Mouse (Mus musculus): ENCODE results near the gene Vgll4. TPM values are rescaled to one million over a fixed set of nuclear protein-coding genes. Genes with fewer than 3 reads are reported as not detected.
"Not testable (repeated sequence)": the region's sequence is repeated elsewhere in the genome, so short reads cannot be mapped to it uniquely, and the experiment has no call there.

The Vgll4 gene
- total RNA-seq, 2 experiments from 2014 or later, result 55.3 to 62.5 TPM

DNA sequence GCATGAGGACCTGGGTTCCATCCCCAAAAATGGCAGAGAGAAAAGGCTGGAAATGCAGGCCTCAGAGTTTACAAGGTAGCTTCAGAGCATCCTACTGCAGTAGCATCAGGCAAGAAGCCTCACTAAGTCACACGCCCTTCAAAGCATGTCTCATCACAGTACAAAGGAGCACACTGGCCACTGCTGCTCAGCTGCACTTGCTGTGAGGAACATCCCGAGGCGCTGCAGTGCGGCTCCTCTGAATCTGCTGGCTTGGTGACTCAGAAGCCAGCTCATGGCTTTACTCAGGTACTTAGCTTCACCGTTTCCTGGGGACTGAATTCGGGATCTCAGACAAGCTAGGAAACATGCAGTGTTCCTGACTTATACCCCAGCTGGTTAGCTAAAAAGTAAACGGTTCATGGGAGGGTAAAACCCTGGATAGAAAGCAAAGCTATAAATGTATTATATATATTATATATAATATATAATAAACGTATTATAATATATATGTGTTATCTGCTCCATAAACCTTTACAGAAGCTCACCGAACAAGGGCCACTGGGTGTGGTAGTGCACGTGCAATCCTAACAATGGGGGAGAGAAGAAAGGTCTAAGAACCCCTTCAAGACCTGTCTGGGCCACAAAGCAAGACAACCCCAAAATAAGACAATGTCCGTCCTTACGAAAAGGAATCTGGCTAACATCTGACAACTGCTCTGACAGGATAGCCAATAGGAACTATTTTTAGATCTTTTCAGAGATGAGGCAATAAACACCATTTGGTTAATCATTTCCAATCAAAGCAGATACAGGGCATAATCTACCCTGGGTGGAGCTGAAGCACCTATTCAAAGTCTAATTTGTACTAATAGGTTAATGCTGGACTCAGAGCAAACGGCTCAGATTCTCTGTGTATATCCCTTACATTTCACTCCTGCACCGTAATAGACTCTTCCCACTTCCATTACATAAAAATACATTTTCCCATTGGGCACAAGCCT is 25.0 kb downstream of the Vgll4 start:
- DNase-seq (ENCODE audit: low spot score in 2 of 2), result no peak

DNA sequence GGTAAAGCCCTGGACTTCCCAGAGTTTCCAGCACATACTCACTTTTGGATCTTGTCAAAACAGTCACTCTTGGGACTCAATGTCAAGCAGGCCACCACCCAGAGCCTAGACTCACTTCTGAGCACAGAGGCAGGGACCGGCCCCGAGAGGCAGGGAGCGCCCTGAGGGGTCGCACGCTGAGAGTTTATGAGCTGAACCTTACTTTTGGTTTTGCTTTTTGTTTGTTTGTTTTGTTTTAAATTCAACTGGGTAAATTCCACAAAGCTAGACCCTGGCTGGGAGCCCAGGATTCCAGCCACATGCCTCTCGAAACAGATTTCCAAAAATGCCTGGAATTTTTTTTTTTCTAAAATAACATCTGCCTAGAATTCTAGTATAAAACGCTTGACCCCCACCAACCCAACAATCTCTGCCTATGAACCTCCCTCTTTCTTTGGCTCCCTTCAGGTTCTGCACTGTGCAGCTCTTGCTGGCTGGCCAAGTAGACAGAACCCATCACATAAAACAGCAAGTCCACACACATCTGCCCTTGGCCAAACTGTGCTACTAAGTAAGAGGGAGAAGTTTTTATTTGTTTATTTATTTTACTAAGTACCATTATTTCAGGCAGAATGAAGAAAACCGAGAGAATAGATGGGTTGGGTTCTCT is 28.5 kb downstream of the Vgll4 start:
- DNase-seq (ENCODE audit: low spot score in 2 of 2), result no peak

DNA sequence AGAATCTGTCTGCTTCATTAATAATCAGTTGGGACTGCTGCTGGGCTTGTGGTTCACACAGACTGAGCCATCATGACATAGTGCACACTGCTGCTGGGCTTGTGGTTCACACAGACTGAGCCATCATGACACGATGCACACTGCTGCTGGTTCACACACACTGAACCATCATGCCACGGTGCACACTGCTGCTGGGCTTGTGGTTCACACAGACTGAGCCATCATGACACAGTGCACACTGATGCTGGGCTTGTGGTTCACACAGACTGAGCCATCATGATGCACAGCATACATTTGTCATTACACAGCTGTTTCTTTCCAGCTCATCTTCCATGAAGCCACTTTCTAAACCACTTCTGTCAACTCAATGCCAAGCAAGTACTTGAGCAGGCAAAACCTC is 30.1 kb downstream of the Vgll4 start:
- DNase-seq (ENCODE audit: low spot score in 2 of 2), result no peak

DNA sequence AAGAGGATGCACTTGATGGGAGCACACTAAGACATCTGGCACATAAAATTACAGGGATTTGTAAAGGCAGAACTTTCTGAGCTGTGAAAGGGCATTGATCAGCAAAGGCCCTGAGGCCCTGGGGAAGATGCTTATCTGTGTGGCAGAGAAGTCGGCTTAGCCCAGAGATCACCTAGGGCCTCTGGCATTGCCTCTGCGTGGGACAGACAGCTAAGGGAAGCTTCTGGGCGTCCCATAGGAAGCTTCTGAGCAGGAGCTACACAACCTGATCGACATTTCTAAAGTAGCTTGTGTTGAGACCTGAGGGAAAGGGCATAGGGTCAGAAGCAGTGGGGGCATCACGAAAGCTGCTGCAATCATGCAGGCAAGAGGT is 32.9 kb downstream of the Vgll4 start:
- no peak for DNase-seq (ENCODE audit: low spot score in 2 of 2)

DNA sequence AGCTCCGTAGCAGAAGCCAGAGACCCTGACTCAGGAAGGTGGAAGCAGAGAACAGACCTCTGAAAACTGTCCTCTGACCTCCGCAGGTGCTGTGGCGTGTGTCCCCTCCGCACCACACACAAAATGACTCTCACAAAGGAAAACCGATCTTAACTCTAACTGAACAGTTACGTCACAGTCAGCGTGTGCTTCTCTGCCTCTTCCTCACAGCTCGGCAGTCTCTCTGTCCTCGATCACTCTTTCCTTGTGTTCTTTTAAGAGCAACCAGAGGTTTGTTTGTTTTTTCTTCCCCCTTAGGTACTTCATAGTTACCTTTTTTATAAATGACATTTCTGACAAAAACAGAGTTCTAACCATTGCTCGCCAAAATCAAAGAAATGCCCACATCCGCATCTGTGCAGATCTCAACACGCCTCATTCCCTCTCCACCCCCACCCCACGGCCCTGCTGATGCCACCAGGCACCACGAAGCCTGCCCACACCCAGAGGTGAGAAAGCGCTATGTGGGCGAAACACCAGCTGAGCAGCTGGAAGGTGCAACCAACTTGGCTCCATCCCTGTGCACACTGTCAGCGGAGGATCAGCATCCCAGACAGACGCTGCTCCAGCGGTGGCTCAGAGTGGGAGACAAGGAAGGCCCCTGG is 33.4 kb downstream of the Vgll4 start:
- DNase-seq (ENCODE audit: low spot score in 2 of 2), result peak; percentile 59 to 67

DNA sequence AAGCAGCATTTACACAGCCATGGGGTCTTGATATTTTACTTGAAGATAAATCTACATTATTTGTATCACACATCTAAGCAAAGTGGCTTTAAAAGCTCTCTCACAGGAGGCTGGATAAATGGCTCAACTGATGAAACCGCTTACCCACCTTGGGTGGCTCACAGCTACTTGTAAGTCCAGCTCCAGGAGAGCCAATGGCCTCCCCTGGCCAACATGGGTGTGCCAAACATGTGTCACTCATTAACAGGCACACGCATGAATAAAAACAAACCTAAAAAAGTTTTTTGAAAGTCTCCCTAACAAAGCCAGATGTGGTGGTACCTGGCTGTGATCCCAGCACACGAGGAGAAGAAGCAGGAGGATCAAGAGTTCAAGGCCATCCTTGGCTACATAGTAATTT is 34.4 kb downstream of the Vgll4 start:
- no peak for DNase-seq (ENCODE audit: low spot score in 2 of 2)

DNA sequence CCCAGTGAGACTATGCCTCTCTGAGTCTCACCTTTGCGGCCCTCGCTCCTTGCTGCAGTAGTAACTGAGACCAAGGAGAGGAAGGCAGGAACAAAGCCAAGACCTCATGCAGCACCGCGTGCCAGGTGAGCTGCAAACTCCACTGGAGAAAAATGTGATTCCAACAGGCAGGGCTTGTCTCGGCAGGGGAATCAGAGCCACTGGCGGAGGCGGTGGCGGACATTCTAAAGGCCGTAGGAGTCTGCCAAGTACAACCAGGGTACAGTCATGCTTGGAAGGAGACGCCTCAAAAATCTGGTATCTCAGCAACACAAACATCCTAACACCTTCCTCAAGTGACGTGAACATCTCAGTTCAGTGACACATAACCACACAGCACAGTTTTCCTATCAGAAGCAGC is 35.7 kb downstream of the Vgll4 start:
- no peak for DNase-seq (ENCODE audit: low spot score in 2 of 2)

DNA sequence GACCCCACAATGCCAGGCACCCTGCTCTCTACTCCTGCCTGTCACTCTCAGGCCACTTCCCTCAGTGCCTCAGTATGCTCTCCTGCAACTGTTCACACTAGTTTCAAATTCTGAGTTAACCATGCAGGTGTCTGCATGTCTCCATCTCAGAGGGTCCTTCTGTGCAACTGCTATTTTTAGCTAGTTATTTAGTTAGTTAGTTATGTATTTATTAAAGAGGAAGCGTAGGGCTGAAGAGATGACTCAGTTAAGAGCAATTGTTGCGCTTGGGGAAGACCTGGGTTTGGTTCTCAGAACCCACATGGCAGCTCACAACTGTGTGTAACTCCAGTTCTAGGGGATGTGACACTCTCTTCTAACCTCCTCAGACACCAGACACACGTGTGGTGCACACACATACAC is 36.8 kb downstream of the Vgll4 start:
- DNase-seq (ENCODE audit: low spot score in 2 of 2), result no peak

DNA sequence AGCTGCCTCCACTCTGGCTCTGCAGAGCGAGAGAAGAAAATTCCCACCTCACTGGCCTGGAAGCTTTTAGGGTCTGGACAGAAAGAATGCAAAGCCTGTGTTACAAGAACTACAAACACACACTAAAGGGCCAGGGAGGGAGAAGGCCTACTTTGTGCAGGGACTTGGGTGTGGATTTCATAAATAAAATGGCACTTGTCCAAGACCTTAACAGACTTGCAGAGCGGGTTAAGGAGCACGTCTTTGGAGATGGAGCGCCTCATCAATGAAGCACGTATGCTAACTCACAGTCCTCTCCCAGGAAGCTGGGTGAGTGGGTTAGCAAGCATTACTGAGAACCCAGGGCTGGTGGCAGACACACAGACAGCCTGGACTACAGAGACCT is 37.7 kb downstream of the Vgll4 start:
- no peak for DNase-seq (ENCODE audit: low spot score in 2 of 2)

DNA sequence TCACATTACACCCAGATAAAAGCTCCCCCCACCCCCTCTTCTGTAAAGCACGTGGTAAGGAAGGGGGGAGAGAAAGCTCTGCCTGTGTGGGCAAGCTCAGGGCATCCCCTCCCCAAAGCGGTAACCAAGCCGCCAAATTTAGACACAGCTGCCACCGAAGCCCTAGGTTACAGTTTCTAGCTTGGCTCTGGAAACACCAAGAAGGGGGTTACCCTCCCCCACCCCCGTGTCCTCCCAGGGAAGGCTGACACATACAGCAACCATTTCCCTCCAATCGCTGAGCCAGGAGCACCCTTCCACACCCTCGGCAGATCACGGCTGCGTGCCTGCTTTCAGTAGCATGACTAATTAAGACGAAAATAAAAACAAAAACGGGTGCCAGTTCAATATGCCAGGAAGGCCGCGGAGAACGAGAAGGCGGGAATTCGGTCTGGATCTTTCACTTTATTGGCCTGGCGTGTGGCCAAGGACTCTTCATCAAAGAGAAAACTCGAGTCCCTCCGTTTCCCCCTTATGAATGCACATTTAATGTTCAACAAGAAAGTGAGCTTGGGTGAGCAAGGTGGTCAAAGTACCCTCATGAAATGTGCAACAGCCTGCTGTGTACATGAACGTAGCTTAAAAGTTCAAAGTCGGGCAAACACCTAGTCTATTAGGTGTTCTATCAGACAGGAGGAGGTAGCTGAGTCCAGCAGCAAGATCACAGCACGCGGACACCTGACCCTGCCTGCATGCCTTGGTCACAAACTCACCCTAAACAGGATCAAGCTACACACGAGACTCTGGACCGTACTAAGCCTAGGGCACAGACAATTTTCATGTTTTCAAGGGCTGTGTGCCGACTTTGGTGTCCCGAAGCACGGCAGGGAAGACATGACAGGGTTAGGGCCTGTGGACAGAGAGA is 38.3 kb downstream of the Vgll4 start:
- no peak for DNase-seq (ENCODE audit: low spot score in 2 of 2)

DNA sequence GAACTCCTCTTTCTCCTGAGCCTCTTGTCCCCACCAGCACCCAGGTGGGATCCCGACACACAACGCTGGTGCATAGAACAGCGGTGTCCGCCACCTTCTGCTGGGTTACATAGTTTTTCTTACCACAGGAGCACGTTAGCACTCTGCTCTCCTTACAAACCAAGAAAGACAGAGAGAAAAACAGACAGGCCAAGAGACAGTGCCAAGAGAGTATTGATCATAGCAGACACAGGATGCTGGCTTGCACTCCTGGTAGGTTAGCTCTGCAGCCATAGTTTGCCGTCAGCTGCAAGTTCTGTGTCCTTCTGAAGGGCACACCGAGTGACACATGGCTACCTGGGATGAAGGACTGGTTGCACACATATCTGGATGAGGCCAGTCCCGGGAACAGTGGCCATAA is 39.1 kb downstream of the Vgll4 start:
- DNase-seq (ENCODE audit: low spot score in 2 of 2), result no peak

DNA sequence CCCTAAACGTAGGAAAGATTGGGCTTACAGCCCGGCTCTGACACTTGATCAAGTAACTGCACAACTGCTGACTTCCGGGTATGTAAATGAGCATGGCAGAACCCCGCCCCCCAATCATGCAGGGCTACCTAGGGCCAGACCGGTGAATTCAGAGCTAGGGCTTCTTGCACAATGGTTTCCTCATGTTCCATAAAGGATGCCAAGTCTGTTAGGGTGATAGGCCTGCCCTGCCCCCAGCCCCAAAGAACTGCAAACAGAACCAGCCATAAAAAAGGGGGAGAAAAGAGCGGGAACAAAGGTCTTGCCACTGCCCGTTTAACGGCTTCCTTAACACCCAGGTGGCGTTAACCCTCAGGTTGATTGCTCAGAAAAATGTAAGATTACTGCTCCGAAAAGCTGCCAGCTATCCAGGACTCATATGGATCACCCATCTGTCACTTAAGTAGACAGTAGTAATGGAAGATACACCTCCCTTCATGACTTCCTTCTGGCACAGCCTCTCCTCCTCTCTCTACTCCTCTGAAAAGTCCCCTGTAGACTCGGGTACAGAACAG is 39.7 kb downstream of the Vgll4 start:
- DNase-seq (ENCODE audit: low spot score in 2 of 2), result no peak

DNA sequence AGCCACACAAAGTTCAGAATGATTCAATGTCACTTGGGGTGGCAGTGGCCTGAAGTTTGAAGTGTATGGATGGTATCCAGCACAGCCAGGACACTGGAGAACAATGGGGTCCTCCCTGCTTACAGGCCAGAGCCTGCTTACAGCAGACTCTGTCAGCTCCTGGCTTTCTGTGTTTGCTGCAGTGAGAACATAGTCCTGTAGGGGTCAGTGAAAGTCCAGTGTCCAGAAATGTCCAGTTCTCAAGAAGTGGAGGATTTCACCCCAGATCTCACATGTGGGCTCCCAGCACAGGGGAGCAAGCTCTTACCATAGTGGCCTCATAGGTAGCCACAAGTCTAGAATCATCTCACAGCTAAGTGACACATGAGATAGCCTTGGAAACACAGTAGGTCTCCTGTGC is 40.4 kb downstream of the Vgll4 start:
- DNase-seq (ENCODE audit: low spot score in 2 of 2), result peak in 1 of 2 experiments; percentile 49

DNA sequence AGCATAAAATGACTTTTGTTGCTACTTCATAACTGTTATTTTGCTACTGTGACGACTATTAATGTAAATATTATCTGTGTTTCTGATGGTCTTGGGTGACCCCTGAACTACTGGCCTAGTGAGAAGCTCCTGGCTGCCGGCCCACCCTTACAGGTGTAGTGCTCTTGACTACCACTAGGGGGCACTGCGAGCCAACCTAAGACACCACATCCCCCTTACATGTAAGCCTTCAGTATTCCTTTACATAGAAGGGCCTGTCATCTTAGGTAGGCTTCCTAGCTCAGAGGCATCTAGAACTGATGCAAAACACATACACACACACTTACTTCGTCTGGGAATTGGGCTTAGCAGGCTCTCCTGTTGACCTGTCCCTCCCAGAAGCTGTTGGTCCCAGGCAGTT is 41.3 kb downstream of the Vgll4 start:
- peak; percentile 65 to 69 for DNase-seq (ENCODE audit: low spot score in 2 of 2)

DNA sequence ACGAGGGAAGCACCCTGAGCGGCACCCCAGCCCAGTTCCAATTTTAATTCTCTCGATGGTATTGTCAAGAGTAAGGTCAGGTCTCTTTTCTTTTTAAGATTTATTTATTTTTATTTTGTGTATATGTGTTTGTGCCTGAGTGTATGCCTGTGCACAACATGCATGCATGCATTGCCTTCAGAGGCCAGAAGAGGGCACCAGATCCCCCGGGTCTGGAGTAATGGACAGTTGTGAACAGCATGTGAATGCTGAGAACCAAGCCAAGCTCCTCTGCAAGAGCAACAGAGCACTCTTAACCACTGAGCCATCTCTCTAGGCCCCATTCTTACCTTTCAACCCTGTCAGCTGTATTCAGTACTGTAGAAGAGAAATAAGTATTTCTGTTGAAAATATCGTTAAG is 42.4 kb downstream of the Vgll4 start:
- no peak for DNase-seq (ENCODE audit: low spot score in 2 of 2)

DNA sequence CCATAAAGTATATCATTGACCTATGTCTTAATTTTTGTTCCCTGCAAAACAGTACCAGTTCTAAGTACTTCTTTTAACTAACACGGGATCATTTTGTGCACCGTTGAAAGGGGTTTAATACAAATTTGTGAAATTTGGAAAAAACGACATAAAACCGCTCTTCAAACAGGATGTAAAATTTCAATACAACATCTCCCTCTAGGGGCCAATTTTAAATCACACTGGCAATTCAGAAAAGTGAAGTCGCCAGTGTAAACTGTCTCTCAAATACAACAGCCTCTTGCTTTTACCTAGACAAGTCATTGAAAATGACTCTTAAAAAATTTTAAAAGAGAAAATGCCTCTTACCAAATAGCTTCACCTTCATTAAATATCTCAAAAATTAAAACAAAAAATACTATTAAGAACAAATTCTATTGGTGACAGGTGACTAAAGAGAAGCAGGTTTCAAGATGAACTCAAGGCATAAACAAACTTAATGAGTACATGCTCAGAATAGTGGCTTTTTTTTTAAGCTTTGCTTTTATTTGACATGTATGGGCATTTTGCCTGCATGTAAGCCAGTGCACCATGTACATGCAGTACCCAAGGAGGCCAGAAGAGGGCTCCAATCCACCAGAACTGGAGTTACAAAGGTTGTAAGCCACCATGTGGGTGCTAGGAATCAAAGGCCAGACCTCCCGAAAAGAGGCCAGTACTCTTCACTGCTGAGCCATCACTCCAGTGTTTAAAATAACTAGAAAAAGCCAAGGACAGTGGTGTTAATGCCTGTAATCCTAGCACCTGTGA is 43.2 kb downstream of the Vgll4 start:
- DNase-seq (ENCODE audit: low spot score in 2 of 2), result no peak

DNA sequence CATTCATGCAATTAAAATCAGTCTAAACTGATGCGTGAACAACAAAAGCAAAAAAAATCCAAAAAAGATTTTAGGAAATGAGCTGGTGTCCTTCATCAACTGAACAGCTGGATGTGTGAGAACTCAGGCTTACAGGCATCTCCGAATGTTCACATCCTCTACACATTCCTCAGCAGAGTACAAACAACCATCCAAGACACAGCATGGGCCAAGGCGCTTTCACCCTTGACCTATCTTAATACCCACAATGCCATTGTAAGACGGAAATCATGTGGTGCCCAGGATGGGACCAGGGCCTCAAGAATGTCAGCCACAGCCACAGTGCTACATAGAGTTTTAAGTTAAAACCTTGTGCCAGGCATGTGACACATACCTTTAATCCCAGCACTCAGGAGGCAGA is 44.6 kb downstream of the Vgll4 start:
- no peak for DNase-seq (ENCODE audit: low spot score in 2 of 2)

DNA sequence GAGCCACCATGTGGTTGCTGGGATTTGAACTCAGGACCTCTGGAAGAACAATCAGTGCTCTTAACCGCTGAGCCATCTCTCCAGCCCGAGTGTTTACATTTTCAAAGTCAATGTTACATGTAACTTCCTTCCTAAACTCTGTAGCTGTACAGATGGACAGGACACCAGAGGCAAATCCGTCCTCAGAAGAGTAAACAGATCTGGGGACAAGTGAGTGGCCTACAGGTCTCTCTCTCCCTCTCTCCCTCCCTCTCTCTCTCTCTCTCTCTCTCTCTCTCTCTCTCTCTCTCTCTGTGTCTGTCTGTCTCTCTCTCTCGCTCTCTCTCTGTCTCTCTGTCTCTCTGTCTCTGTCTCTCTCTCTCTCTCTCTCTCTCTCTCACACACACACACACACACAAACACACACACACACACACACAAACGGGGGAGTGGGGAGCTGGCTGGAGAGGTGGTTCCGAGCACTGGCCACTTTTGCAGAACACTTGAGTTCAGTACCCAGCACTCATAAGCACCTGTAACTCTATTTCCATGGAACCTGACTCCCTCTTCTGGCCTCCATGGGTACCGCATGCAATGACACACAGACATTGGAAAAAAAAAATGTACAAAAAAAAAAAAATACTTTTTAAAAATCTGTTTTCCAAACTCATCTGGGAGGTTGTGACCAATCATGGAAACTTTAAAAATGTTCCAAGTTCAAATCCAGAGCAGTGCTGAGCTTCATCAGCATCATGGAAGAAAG is 47.3 kb downstream of the Vgll4 start:
- DNase-seq (ENCODE audit: low spot score in 2 of 2), result not testable (repeated sequence)

DNA sequence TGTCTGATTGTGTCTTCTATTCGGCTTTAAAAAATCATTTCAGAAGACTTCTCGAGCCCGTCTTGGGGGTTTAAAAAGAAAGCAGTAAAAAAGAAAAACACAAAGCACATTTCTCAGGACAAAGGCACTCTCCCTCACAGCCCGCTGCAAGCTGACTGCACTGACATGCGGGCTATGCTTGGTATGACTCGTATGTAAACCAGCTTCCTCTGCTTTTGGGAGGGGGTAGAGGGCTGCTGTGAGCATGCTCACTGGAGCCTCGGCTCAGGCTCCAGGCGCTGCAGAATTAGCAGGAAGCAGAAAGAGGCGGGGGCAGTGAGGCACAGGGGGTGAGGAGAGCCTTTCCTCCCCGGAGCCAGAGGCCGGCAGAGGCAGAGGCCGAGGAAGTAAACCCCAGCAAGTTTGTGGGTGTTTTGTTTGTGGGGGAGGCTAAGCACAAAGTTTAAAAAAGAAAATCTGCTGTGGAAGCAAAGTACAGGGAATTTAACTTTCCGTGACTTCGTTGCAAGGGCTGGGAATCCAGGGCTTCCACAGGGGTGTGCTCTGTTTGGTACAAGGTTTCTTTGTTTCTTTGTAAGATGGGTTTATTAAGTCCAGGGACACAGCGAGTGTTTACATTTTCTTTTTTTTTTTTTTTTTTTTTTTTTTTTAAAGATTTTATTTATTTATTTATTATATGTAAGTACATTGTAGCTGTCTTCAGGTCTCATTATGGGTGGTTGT is 48.0 kb downstream of the Vgll4 start:
- peak; percentile 65 to 74 for DNase-seq (ENCODE audit: low spot score in 2 of 2)
